Mouse (Mus musculus) E14TG2a.4 (cell line): ENCODE data around the gene Actg2.

Experiments
- CTCF ChIP-seq: conservative IDR thresholded peaks from 2 replicates; pipeline ENCODE4 v1.5.1; 2014; ENCODE audit warnings: low read length
- POU5F1 ChIP-seq: IDR thresholded peaks from 2 replicates; pipeline ENCODE4 v1.6.1; 2014; ENCODE audit warnings: low read length, borderline replicate concordance

GRCm38 (mm10) chr6:83490622-83491021, 45.4 kb downstream of the Actg2 start:
- TF ChIP-seq CTCF (no peak), POU5F1 (no peak)
